Mouse (Mus musculus) kidney, adult 2 months (tissue): ENCODE results near the gene Pole. TPM values are rescaled to one million over a fixed set of nuclear protein-coding genes. Genes with fewer than 3 reads are reported as not detected.
A peak's percentile ranks its signal among the peaks of the same experiment; 100 is the strongest.

ENCODE experiments used
- DNase-seq: peaks from one replicate; pipeline ENCODE4 v3.0.0; 2021
- H3K27ac ChIP-seq: fragments of 200-500 bp; 2 replicates; pipeline ENCODE4 v1.5.1; 2012; ENCODE audit warnings: low read depth, low read length, control low read depth, inconsistent platforms; ENCODE audit not compliant: insufficient read depth
- H3K27me3 ChIP-seq: fragments of 200-500 bp; replicated peaks from 2 replicates; pipeline ENCODE4 v1.6.1; 2012; ENCODE audit warnings: mild to moderate bottlenecking, moderate library complexity, low read length, inconsistent platforms; ENCODE audit not compliant: control insufficient read depth, insufficient read depth
- H3K36me3 ChIP-seq: fragments of 200-500 bp; 2 replicates; pipeline ENCODE4 v1.6.1; 2012; ENCODE audit warnings: mild to moderate bottlenecking, moderate library complexity, low read length, inconsistent platforms; ENCODE audit not compliant: control insufficient read depth, insufficient read depth
- H3K4me1 ChIP-seq: fragments of 200-500 bp; 2 replicates; pipeline ENCODE4 v1.6.1; 2011; ENCODE audit warnings: low read length; ENCODE audit not compliant: control insufficient read depth, insufficient read depth
- H3K4me3 ChIP-seq: fragments of 200-500 bp; 2 replicates; pipeline ENCODE4 v1.5.1; 2011; ENCODE audit warnings: mild to moderate bottlenecking, low read depth, low read length, control low read depth; ENCODE audit not compliant: insufficient read depth
- CTCF ChIP-seq: fragments of 200-500 bp; conservative IDR thresholded peaks from 2 replicates; pipeline ENCODE4 v1.5.1; 2011; ENCODE audit warnings: low read depth, mild to moderate bottlenecking, control low read depth, low read length, moderate library complexity, mixed read lengths; ENCODE audit not compliant: insufficient read depth, insufficient read length
- POLR2A ChIP-seq: fragments of 200-500 bp; IDR thresholded peaks from one replicate; pipeline ENCODE4 v1.6.1; 2011; ENCODE audit warnings: low read depth, low read length, control low read depth
- WGBS: fragments of 180-500 bp; shearing (Covaris S2); methylation state at CpG from one replicate; pipeline ENCODE4 v1.1.7; 2018; 5-methylcytosine and 5-hydroxymethylcytosine counted together
- polyA plus RNA-seq: library from polyadenylated mRNA; depleted of rRNA; stranded (reverse); fragments of >200 nt; gene quantifications from 2 replicates; pipeline ENCODE4 v1.2.3, GENCODE M21; 2012; rRNA removed

Gene Pole
- polyA plus RNA-seq, result 1.7 and 2.0 TPM in 2 replicates

- Histone ChIP-seq H3K27ac (peak within 1 kb of the TSS; percentile 62), H3K4me1 (peaks cover 4% of the 10 kb centered on the region; the same call in 1 of the 2 replicates), H3K36me3 (no peaks in the 10 kb centered on the region), H3K27me3 (no peaks in the 10 kb centered on the region), H3K4me3 (peak within 1 kb of the TSS; percentile 84)
- under 1% methylated on average over 62 of the region's 64 CpGs for WGBS
- TF ChIP-seq CTCF (no peak), POLR2A (no peak)
- peak; percentile 95 for DNase-seq
Observed at GRCm38 (mm10) chr5:110285770-110286445, at the start of gene Pole, which contains the start of gene Pxmp2. TSS of gene Pole (plus strand) at chr5:110286306. TSS of gene Pxmp2 (minus strand) at chr5:110286186.

DNA sequence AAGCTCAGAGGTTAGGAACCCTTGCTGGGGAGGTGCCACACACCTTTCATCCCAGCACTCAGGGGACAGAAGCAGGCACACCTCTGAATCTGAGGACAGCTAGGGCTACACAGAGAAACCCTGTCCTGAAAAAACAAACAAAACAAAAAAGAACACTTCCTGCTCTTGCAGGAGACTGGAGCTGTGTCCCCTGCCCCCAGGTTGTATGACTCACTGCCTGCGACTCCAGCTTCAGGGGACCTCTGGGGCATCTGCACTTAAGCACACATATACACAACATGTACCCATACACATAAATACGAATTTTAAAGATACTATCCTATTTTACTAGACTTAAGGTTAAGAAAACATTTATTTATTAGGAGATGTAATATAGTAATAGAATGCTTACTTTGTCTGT, 42.0 kb upstream of the Pole start:
- no peaks in the 10 kb centered on the region for H3K27me3 ChIP-seq
- no peaks in the 10 kb centered on the region for H3K4me1 ChIP-seq
- H3K27ac ChIP-seq, result no peak overlapping the region
- TF ChIP-seq CTCF (no peak), POLR2A (no peak)
- no peak for DNase-seq
- WGBS, result 83% methylated on average over 2 of the region's 2 CpGs
- peaks cover 12% of the 10 kb centered on the region for H3K36me3 ChIP-seq
- H3K4me3 ChIP-seq, result no peak overlapping the region

- Histone ChIP-seq H3K36me3 (peaks cover 2% of the 10 kb centered on the region; the same call in 1 of the 2 replicates), H3K27ac (no peak overlapping the region), H3K27me3 (no peaks in the 10 kb centered on the region), H3K4me1 (peaks cover 9% of the 10 kb centered on the region; the same call in 1 of the 2 replicates), H3K4me3 (no peak overlapping the region)
- peak; percentile 20 for DNase-seq
- WGBS, result 63% methylated on average over 4 of the region's 4 CpGs
- no peak for TF ChIP-seq POLR2A
- no peak for TF ChIP-seq CTCF
Observed at GRCm38 (mm10) chr5:110266941-110267340, 19.2 kb upstream of the Pole start.

DNA sequence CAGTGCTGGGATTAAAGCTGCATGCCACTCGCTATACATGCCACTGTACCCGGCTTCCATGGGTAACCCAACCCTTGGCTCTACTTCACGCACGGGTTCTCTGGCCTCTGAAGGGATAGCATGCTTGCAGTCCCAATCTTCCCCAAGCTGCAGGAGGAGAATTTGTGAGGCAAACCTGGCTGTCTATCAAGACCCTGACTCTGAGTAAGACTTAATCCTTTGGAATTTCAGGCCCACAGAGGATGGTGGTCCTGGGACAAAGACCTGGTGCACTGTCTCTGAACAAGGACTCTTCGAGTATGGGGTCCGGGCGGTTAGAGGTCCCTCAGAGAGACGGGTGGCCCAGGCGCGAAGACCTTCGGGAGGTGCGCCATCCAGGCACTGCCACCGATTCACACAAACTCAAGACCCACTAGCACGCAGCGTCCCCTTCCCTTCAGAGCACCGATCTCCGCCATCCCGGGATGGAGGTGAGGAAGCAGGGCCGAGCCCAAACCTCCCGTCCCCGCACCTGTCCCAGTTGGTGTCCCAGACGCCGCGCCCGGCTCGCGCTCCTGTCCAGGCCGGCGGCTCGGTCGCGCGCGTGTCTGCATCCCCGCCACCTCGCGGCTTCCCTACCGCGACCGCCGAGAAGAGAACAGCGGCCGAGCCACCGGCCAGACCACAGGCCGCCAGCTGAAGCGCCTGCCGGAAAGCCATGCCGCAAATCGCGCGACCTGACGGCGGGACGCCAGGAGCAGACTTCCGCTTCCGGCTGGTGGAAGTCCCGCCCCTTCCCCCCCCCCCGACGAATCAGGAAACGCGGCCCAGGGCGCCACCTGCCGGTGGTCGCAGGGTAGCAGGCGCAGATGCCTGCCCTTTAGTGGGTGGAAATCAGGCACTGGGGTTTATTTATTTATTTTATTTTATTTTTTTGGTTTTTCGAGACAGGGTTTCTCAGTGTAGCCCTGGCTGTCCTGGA, 16.7 kb upstream of the Pole start, which contains the start of gene Pgam5:
Gene Pgam5, minus strand, starts transcription at position 773 of the 961 bp plus-strand sequence.
- Histone ChIP-seq H3K27me3 (no peaks in the 10 kb centered on the region), H3K36me3 (peaks cover 2% of the 10 kb centered on the region; the same call in 1 of the 2 replicates), H3K27ac (no peak within 1 kb of the TSS), H3K4me3 (peak within 1 kb of the TSS; percentile 79), H3K4me1 (peaks cover 9% of the 10 kb centered on the region; the same call in 1 of the 2 replicates)
- TF ChIP-seq CTCF (peak; percentile 71), POLR2A (peak; percentile 19)
- WGBS, result under 1% methylated on average over 66 of the region's 66 CpGs
- DNase-seq, result peak; percentile 93

- Histone ChIP-seq H3K27me3 (no peaks in the 10 kb centered on the region), H3K27ac (no peak overlapping the region), H3K36me3 (no peaks in the 10 kb centered on the region), H3K4me1 (peaks cover 9% of the 10 kb centered on the region; the same call in 1 of the 2 replicates), H3K4me3 (no peak overlapping the region)
- no peak for TF ChIP-seq CTCF
- no peak for TF ChIP-seq POLR2A
- no peak for DNase-seq
- WGBS, result 88% methylated on average over 6 of the region's 6 CpGs
Observed at GRCm38 (mm10) chr5:110270242-110270641, 15.9 kb upstream of the Pole start.

DNA sequence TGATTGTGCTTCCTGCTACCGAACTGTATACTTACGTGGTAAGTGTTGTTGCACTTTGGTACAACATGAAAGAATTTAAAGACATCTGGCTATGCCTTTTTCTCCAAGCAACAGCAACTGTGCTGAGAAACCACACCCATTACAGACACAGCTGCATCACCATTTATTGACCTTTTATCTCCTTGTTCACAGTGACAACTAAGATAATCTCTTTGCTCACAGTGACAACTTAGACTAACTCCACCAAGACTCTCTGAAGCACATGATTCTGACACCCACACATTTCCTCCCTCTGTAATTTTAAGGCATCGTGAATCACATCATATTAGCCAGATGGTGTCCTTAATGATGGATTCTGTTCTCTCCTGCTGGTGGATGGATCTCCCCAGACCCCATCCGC, 12.0 kb upstream of the Pole start:
- H3K27ac ChIP-seq, result no peak overlapping the region
- TF ChIP-seq CTCF (no peak), POLR2A (no peak)
- 79% methylated on average over 4 of the region's 4 CpGs for WGBS
- no peaks in the 10 kb centered on the region for H3K27me3 ChIP-seq
- no peak for DNase-seq
- no peaks in the 10 kb centered on the region for H3K36me3 ChIP-seq
- no peaks in the 10 kb centered on the region for H3K4me1 ChIP-seq
- H3K4me3 ChIP-seq, result no peak overlapping the region
